Mouse (Mus musculus): ENCODE measurements around the gene Nfkbie.

Nfkbie gene

GRCm38 (mm10) chr17:45559732-45560525 lies 4.4 kb downstream of the Nfkbie start:
- peak; percentile 69 for DNase-seq (ENCODE audit: low read depth, low spot score)

GRCm38 (mm10) chr17:45563216-45563615 lies 7.7 kb downstream of the Nfkbie start:
- no peak for DNase-seq (ENCODE audit: low read depth, low spot score)

- DNase-seq (ENCODE audit: low read depth, low spot score) = peak; percentile 97
These were observed 8.4 kb downstream of the Nfkbie start, which contains the start of gene Slc35b2 for GRCm38 (mm10) chr17:45563655-45564530. Slc35b2 (plus strand) TSS chr17:45563874.

- no peak for DNase-seq (ENCODE audit: low read depth, low spot score)
These were observed 9.1 kb downstream of the Nfkbie start for GRCm38 (mm10) chr17:45564531-45565084.

- DNase-seq (ENCODE audit: low read depth, low spot score) = no peak
These were observed 9.6 kb downstream of the Nfkbie start for GRCm38 (mm10) chr17:45565103-45565502.

- DNase-seq (ENCODE audit: low read depth, low spot score) = no peak
These were observed 10.5 kb downstream of the Nfkbie start for GRCm38 (mm10) chr17:45566031-45566359.

- peak; percentile 55 for DNase-seq (ENCODE audit: low read depth, low spot score)
These were observed 11.1 kb downstream of the Nfkbie start for GRCm38 (mm10) chr17:45566360-45567161.

GRCm38 (mm10) chr17:45567162-45567601 lies 11.7 kb downstream of the Nfkbie start:
- DNase-seq (ENCODE audit: low read depth, low spot score) = peak; percentile 31

- DNase-seq (ENCODE audit: low read depth, low spot score) = no peak
These were observed 13.5 kb downstream of the Nfkbie start for GRCm38 (mm10) chr17:45568990-45569389.

- DNase-seq (ENCODE audit: low read depth, low spot score) = no peak
These were observed 14.5 kb downstream of the Nfkbie start for GRCm38 (mm10) chr17:45569999-45570398.

- peak; percentile 86 for DNase-seq (ENCODE audit: low read depth, low spot score)
These were observed 16.9 kb downstream of the Nfkbie start for GRCm38 (mm10) chr17:45572103-45573086.

- peak; percentile 99 for DNase-seq (ENCODE audit: low read depth, low spot score)
These were observed 17.7 kb downstream of the Nfkbie start, which contains the start of gene Hsp90ab1 for GRCm38 (mm10) chr17:45573087-45573779. Hsp90ab1 (minus strand) TSS chr17:45573271.

GRCm38 (mm10) chr17:45573780-45574123 lies 18.2 kb downstream of the Nfkbie start:
- DNase-seq (ENCODE audit: low read depth, low spot score) = peak; percentile 98

GRCm38 (mm10) chr17:45574129-45574761 lies 18.7 kb downstream of the Nfkbie start:
- peak; percentile 97 for DNase-seq (ENCODE audit: low read depth, low spot score)

GRCm38 (mm10) chr17:45575123-45575897 lies 19.8 kb downstream of the Nfkbie start:
- no peak for DNase-seq (ENCODE audit: low read depth, low spot score)

- DNase-seq (ENCODE audit: low read depth, low spot score) = no peak
These were observed 22.7 kb downstream of the Nfkbie start for GRCm38 (mm10) chr17:45578242-45578641.

GRCm38 (mm10) chr17:45578843-45579242 lies 23.3 kb downstream of the Nfkbie start:
- peak; percentile 48 for DNase-seq (ENCODE audit: low read depth, low spot score)

GRCm38 (mm10) chr17:45579554-45579953 lies 24.1 kb downstream of the Nfkbie start:
- DNase-seq (ENCODE audit: low read depth, low spot score) = no peak

Measured in brain, adult 2 months (tissue).